Mouse (Mus musculus) heart, embryonic 13.5 days (tissue): ENCODE measurements at regions not wholly inside any gene's neighbourhood (a gene's known extent, or its start where the extent isn't known, plus 50 kb on each side); places are given as distances from the start of the nearest gene placed in this dataset.

Experiments used
- ATAC-seq: fragments of 200-750 bp; cut with Nextera tagmentation; 2 replicates; pipeline ENCODE4 v1.8.0; 2017; ENCODE audit warnings: moderate TSS enrichment; ENCODE audit not compliant: insufficient number of reproducible peaks, low FRiP score, low TSS enrichment; ENCODE audit errors: extremely low read depth
- H3K27ac ChIP-seq: fragments of 300-500 bp; sonication (generic); replicated peaks from 2 replicates; pipeline ENCODE4 v1.5.1; 2015; ENCODE audit warnings: moderate library complexity, mild to moderate bottlenecking, inconsistent platforms
- H3K27me3 ChIP-seq: fragments of 300-500 bp; sonication (generic); replicated peaks from 2 replicates; pipeline ENCODE4 v1.6.1; 2015; ENCODE audit warnings: mild to moderate bottlenecking, inconsistent platforms
- H3K36me3 ChIP-seq: fragments of 300-500 bp; sonication (generic); 2 replicates; pipeline ENCODE4 v1.6.1; 2015; ENCODE audit warnings: mild to moderate bottlenecking, inconsistent platforms
- H3K4me1 ChIP-seq: fragments of 300-500 bp; sonication (generic); 2 replicates; pipeline ENCODE4 v1.6.1; 2015; ENCODE audit warnings: inconsistent platforms
- H3K4me2 ChIP-seq: fragments of 300-500 bp; sonication (generic); 2 replicates; pipeline ENCODE4 v1.6.1; 2015; ENCODE audit warnings: inconsistent platforms, mild to moderate bottlenecking, moderate library complexity
- H3K4me3 ChIP-seq: fragments of 300-500 bp; sonication (generic); 2 replicates; pipeline ENCODE4 v1.5.1; 2015; ENCODE audit warnings: moderate library complexity, mild to moderate bottlenecking, inconsistent platforms
- H3K9ac ChIP-seq: fragments of 300-500 bp; sonication (generic); 2 replicates; pipeline ENCODE4 v1.6.1; 2015; ENCODE audit warnings: inconsistent platforms, mild to moderate bottlenecking, moderate library complexity
- H3K9me3 ChIP-seq: fragments of 300-500 bp; sonication (generic); 2 replicates; pipeline ENCODE4 v1.6.1; 2016; ENCODE audit warnings: inconsistent platforms
- WGBS: fragments of 180-500 bp; shearing (Covaris S2); methylation state at CpG from one replicate; pipeline ENCODE4 v1.1.7; 2015; ENCODE audit warnings: mixed read lengths; 5-methylcytosine and 5-hydroxymethylcytosine counted together

- peaks cover 14% of the 10 kb centered on the region for H3K4me1 ChIP-seq
- H3K4me3 ChIP-seq = no peak overlapping the region
- peak overlapping the region; percentile 5; the same call in 1 of the 2 replicates for H3K27ac ChIP-seq
- H3K9me3 ChIP-seq = no peaks in the 10 kb centered on the region
- WGBS = 54% methylated on average over 6 of the region's 6 CpGs
- no peak for ATAC-seq
- H3K4me2 ChIP-seq = no peak overlapping the region
- H3K36me3 ChIP-seq = no peaks in the 10 kb centered on the region
- no peaks in the 10 kb centered on the region for H3K27me3 ChIP-seq
- H3K9ac ChIP-seq = no peak overlapping the region
Measured at GRCm38 (mm10) chr10:37484311-37485023, 345.7 kb upstream of the Marcks start.

- Histone ChIP-seq H3K9me3 (no peaks in the 10 kb centered on the region), H3K27ac (0 out of 2 replicates have a peak overlapping the region, but pooled peaks have one; percentile 9), H3K4me1 (peaks cover 14% of the 10 kb centered on the region), H3K4me3 (no peak overlapping the region), H3K27me3 (no peaks in the 10 kb centered on the region), H3K4me2 (no peak overlapping the region), H3K36me3 (no peaks in the 10 kb centered on the region), H3K9ac (no peak overlapping the region)
- ATAC-seq = no peak
- WGBS = 30% methylated on average over 4 of the region's 4 CpGs
Measured at GRCm38 (mm10) chr10:37483521-37483920, 344.8 kb upstream of the Marcks start.

GRCm38 (mm10) chr10:37481879-37482278, 343.2 kb upstream of the Marcks start:
- no peak overlapping the region for H3K4me3 ChIP-seq
- no peaks in the 10 kb centered on the region for H3K9me3 ChIP-seq
- H3K4me1 ChIP-seq = peaks cover 14% of the 10 kb centered on the region
- H3K36me3 ChIP-seq = no peaks in the 10 kb centered on the region
- no peak for ATAC-seq
- 53% methylated on average over 1 of the region's 1 CpGs for WGBS
- H3K27ac ChIP-seq = no peak overlapping the region
- H3K27me3 ChIP-seq = no peaks in the 10 kb centered on the region
- no peak overlapping the region for H3K9ac ChIP-seq
- H3K4me2 ChIP-seq = no peak overlapping the region

GRCm38 (mm10) chr10:37480331-37480730, 341.6 kb upstream of the Marcks start:
- Histone ChIP-seq H3K36me3 (no peaks in the 10 kb centered on the region), H3K27ac (no peak overlapping the region), H3K9me3 (no peaks in the 10 kb centered on the region), H3K27me3 (no peaks in the 10 kb centered on the region), H3K4me3 (no peak overlapping the region), H3K4me1 (peaks cover 14% of the 10 kb centered on the region), H3K9ac (no peak overlapping the region), H3K4me2 (no peak overlapping the region)
- no peak for ATAC-seq
- 84% methylated on average over 1 of the region's 1 CpGs for WGBS

GRCm38 (mm10) chr10:37478108-37478507, 339.4 kb upstream of the Marcks start:
- Histone ChIP-seq H3K36me3 (no peaks in the 10 kb centered on the region), H3K4me3 (no peak overlapping the region)

GRCm38 (mm10) chr10:37473086-37473485, 334.4 kb upstream of the Marcks start:
- Histone ChIP-seq H3K4me3 (no peak overlapping the region), H3K4me2 (no peak overlapping the region), H3K4me1 (no peaks in the 10 kb centered on the region), H3K9ac (no peak overlapping the region), H3K27ac (no peak overlapping the region), H3K36me3 (no peaks in the 10 kb centered on the region), H3K9me3 (no peaks in the 10 kb centered on the region), H3K27me3 (no peaks in the 10 kb centered on the region)
- 84% methylated on average over 5 of the region's 5 CpGs for WGBS
- no peak for ATAC-seq

More at GRCm38 (mm10) chr10:37478108-37478507, 339.4 kb upstream of the Marcks start:
- Histone ChIP-seq H3K9me3 (no peaks in the 10 kb centered on the region), H3K4me1 (peaks cover 3% of the 10 kb centered on the region; the same call in 1 of the 2 replicates), H3K4me2 (no peak overlapping the region), H3K27me3 (no peaks in the 10 kb centered on the region), H3K9ac (no peak overlapping the region), H3K27ac (no peak overlapping the region)
- no peak for ATAC-seq
- WGBS = 71% methylated on average over 2 of the region's 2 CpGs

- Histone ChIP-seq H3K27me3 (no peaks in the 10 kb centered on the region), H3K36me3 (no peaks in the 10 kb centered on the region), H3K4me1 (peaks cover 7% of the 10 kb centered on the region; the same call in 1 of the 2 replicates), H3K4me3 (no peak overlapping the region), H3K4me2 (no peak overlapping the region), H3K27ac (no peak overlapping the region), H3K9ac (no peak overlapping the region), H3K9me3 (no peaks in the 10 kb centered on the region)
- ATAC-seq = no peak
- WGBS = 87% methylated on average over 2 of the region's 2 CpGs
Measured at GRCm38 (mm10) chr10:37457384-37457783, 318.7 kb upstream of the Marcks start.

GRCm38 (mm10) chr10:37449894-37450293, 311.2 kb upstream of the Marcks start:
- WGBS = 77% methylated on average over 2 of the region's 2 CpGs
- no peak for ATAC-seq
- no peak overlapping the region for H3K4me2 ChIP-seq
- H3K4me3 ChIP-seq = no peak overlapping the region
- H3K27ac ChIP-seq = no peak overlapping the region
- H3K9ac ChIP-seq = no peak overlapping the region
- no peaks in the 10 kb centered on the region for H3K9me3 ChIP-seq
- no peaks in the 10 kb centered on the region for H3K36me3 ChIP-seq
- H3K27me3 ChIP-seq = no peaks in the 10 kb centered on the region
- no peaks in the 10 kb centered on the region for H3K4me1 ChIP-seq

- Histone ChIP-seq H3K9me3 (no peaks in the 10 kb centered on the region), H3K4me2 (no peak overlapping the region), H3K4me1 (no peaks in the 10 kb centered on the region), H3K9ac (no peak overlapping the region), H3K36me3 (no peaks in the 10 kb centered on the region), H3K4me3 (no peak overlapping the region), H3K27ac (peak overlapping the region; percentile 26), H3K27me3 (no peaks in the 10 kb centered on the region)
- WGBS = 70% methylated on average over 4 of the region's 4 CpGs
- ATAC-seq = no peak
Measured at GRCm38 (mm10) chr10:37447333-37448204, 308.8 kb upstream of the Marcks start.

GRCm38 (mm10) chr10:37439863-37440613, 301.3 kb upstream of the Marcks start:
- no peak for ATAC-seq
- Histone ChIP-seq H3K9ac (no peak overlapping the region), H3K36me3 (no peaks in the 10 kb centered on the region), H3K4me3 (no peak overlapping the region), H3K9me3 (no peaks in the 10 kb centered on the region), H3K27ac (no peak overlapping the region), H3K4me2 (no peak overlapping the region), H3K4me1 (no peaks in the 10 kb centered on the region), H3K27me3 (no peaks in the 10 kb centered on the region)
- WGBS = 74% methylated on average over 4 of the region's 4 CpGs

- H3K9ac ChIP-seq = no peak overlapping the region
- no peak overlapping the region for H3K4me3 ChIP-seq
- WGBS = 50% methylated on average over 3 of the region's 3 CpGs
- no peak overlapping the region for H3K4me2 ChIP-seq
- H3K27me3 ChIP-seq = no peaks in the 10 kb centered on the region
- H3K4me1 ChIP-seq = no peaks in the 10 kb centered on the region
- no peaks in the 10 kb centered on the region for H3K9me3 ChIP-seq
- H3K27ac ChIP-seq = no peak overlapping the region
- H3K36me3 ChIP-seq = no peaks in the 10 kb centered on the region
- no peak for ATAC-seq
Measured at GRCm38 (mm10) chr10:37438312-37438711, 299.6 kb upstream of the Marcks start.
